Mouse (Mus musculus) ovary, postnatal 14 days (tissue): ENCODE results near the gene Sertad1.

Experiments
- DNase-seq: peaks from one replicate; pipeline ENCODE4 v3.0.0; 2022; ENCODE audit warnings: low spot score

The Sertad1 gene

DNA sequence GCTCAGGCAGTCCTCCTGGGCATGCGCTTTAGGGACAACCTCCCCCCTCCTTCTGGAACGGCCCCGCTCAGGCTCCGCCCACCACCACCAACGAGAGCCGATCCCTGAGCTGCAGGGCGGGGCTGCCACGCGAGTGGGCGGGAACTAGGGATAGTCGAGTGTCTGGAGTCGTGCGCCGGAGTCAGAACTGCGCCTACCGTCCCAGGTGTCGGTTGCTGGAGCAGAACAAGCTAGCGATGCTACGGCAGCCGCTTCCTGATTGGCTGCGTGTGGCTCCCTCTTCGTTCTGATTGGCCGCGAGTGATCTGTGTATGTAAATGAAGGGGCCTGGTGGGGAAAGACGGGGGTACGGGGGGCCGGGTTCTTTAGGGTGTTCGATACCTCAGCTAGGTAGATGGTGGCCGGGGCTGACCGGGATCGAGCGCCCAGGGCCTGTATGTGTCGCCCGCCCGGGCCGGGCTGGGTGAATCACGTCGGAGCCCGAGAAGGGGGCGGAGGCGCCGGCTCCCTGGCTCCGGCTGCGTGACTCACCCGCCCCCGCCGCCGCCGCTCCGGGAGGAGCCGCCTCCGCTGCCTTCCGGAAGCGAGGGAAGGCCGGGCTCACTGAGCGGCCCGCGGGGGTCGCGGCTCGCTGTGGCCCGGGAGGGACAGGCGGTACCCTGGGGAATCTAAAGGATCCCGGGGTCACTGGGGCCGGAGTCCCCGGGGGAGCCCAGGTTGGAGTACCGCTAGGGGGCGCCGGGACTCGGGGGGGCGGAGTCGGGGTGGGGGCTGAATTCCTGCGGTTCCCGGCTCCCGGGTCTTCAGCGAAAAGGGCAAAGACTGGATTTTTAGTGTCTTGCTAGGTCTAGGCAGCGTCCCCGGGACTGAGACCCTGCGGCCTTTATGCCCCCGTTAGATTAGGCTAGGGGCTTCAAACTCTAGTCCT lies at the start of gene Sertad1:
Gene Sertad1 (plus strand): TSS at position 141 of the 928 bp plus-strand sequence.
- DNase-seq = peak; percentile 99

- no peak for DNase-seq
These were observed 49.2 kb upstream of the Sertad1 start for GRCm38 (mm10) chr7:27437544-27437943.

GRCm38 (mm10) chr7:27440014-27440413 lies 46.7 kb upstream of the Sertad1 start:
- no peak for DNase-seq

DNA sequence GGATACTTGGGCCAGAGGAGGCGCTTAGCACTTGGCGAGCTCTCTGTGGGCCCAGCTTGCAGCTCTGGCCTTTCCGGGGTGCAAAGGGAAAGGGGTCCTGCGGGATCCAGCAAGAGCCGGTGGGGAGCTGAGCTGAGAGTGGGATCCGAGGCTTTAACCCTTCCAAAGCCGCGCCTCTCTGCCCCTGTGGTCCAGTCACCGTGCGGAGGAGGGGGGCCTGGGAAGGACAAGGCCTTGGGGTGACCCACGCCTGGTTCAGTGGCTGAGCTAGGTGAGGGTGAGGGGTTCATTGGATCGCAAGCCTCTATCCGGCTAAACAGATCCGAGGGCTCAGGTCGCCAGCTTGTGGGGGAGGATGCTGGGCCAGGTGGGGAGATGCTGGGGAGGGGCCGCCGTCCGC lies 40.7 kb upstream of the Sertad1 start:
- DNase-seq = no peak

DNA sequence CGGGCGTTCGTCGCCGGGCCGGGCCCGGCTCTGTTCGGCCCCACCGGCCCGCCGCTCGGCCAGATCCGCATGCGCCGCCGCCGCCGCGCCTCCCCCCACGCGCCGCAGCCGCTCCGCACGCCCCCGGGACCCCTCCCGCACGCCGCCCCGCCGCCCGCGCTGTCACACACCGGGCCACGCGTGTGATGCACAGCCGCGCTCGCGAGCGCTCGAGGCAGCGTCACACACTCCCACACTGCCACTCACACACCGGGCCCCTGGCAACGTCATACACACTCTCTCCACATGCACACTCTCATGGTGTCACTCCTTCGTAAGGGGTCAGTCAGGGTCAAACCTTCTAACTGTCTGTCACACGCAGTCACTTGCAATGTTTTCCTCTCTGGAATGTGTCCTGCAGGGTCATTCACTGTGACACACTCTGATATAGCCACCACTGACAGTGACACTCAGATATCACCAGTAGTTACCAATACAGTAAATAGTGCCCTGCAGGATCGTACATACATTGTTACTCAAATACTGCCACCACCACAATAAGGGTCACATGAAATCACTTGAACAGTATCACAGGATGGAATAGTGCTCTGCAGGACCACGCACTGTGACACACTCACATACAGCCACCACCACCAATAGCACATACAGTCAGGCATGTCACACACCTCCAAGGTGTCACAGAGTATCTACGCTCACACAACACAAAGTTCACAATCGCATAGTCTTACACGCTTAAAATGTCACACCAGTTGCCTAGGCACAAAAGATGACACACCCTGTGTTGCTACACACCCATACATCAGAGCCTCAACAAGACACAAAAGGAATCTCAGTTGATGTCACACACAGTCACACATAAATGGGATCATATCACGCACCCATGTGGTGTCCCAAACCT lies 39.9 kb upstream of the Sertad1 start:
- no peak for DNase-seq

DNA sequence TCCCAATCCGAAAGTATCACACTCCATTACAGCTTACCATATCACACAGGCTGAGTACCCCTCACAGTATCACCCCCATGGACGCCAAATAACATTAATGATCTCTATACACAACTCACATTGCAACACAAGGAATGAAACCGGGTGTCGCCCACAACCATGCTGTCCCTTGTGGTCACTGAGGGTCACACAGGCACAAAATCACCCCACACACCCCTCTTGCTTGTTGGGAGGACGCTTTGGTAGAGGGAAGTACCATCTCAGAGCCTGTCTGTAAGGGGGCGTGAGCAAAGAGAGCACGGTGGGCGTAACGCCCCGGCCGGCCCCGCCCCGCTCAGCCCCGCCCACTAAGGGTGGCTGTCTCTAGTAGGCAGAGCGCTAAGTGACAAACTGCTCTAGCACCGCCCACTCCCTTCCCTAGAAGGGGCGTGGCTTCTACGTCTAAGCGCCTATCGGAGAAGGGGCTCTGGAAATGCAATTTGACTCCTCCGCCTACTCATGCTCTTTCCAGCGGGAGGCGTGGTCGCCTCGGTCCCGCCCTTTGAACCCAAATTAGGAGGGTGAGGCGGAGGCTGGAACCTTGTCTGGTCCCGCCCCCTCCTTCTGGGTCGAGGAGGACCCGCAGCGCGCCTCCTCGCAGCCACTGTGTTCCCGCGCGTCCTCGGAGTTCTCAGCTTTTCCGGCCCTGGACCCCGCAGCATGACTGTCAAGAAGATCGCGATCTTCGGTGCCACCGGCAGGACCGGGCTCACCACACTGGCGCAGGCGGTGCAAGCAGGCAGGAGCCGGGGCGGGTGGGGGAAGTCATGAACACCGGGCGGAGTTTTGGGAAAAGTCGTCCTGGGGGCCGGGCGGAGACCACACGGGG lies 39.1 kb upstream of the Sertad1 start, which contains the start of the genes Sptbn4 and Blvrb:
Gene Sptbn4 (minus strand): TSS at position 268 of the 868 bp plus-strand sequence.
Gene Blvrb (plus strand): TSS at position 560 of the 868 bp plus-strand sequence.
- peak; percentile 96 for DNase-seq

- DNase-seq = no peak
These were observed 38.1 kb upstream of the Sertad1 start for GRCm38 (mm10) chr7:27448421-27449206.

DNA sequence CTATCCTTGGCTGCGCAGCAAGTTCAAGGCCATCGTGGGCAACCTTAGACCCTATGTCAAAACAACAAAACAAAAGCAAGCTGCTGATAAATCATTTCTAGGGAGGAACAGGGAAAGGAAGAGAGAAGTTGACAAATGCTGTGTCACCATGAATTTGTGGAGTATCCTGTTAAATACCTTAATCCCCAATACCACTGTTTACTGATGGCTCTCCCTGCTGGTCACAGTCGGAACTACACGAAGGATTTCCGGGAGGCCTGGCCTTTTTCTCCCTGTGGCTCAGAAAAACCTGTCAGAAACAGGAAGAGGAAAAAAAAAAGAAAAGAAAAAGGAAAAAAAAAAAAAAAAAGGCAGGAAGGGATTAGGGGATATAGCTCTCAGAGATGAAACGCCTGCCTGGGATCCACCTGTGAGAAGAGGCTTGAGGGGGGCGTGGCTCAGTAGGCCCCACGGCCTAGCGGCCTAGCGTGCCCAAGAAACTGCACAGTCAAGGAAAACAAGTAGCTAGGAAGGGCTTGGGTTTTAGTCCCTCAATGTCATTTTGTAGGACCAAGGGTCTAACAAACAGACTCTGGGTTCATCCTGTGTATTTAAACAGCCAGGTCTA lies 37.4 kb upstream of the Sertad1 start:
- DNase-seq = peak; percentile 69

DNA sequence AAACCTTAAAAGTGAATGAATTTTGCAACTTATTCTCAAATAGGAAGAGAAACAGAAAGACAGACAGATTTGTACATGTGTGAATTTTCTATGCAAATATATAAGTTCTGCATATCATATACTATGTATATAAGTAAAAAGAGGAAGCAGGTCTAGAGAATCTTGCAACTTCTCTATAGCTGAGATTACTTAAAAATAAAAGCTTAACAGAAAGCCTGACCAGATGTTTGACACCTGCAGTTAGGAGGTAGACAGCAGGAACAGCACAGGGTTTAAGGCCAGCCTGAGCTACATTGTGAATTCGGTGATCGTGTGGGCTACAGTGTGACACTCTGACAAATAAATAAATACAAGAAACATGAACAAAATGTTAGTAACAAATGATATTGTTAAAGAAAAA lies 35.4 kb upstream of the Sertad1 start:
- no peak for DNase-seq

GRCm38 (mm10) chr7:27452206-27452770 lies 34.4 kb upstream of the Sertad1 start:
- DNase-seq = no peak

DNA sequence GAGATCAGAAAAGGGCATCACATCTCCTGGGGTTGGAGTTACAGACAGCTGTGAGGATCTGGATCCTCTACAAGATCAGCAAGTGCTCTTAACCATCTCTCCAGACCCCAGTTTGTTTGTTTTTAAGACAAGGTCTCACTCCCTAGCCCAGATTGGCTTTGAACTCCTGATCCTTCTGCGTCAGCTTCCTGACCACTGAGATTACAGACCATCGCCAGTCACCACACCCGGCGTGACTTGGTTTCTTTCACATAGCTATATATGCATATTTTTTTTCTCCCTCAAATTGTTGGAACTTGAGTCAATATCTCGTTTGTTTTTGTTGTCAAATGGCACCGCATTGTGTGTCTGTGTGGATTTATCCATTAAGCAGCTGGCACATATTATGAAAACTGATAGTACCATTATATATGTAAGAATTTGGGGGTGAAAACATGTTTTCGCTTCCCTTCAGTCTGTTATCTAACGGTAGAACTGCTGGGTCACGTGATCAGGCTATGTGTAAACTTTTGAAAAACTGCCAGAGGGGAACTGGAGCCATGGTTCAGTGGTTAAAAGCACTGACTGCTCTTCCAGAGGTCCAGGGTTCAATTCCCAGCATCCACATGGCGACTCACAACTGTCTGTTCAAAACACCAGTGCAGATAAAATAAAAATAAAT lies 32.1 kb upstream of the Sertad1 start:
- no peak for DNase-seq

GRCm38 (mm10) chr7:27455273-27455672 lies 31.4 kb upstream of the Sertad1 start:
- DNase-seq = no peak

DNA sequence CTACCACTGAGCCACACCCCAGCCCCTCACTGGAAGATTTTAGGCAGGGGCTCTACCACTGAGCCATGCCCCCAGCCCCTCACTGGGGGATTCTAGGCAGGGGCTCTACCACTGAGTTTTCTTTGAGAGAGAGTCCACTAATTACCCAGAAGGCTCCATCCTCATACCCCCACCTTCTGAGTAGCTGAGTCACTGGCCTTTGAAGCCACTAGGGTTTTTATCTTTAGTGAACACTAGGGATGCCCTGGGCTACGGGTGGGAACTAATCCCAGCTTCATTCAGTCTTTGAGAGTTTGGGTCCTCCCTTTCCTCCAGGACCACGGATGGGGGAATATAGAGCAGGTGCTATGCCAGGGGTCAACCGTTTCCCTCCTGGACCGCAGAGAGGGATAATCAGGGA lies 28.1 kb upstream of the Sertad1 start:
- no peak for DNase-seq

- DNase-seq = no peak
These were observed 27.1 kb upstream of the Sertad1 start for GRCm38 (mm10) chr7:27459640-27460039.

DNA sequence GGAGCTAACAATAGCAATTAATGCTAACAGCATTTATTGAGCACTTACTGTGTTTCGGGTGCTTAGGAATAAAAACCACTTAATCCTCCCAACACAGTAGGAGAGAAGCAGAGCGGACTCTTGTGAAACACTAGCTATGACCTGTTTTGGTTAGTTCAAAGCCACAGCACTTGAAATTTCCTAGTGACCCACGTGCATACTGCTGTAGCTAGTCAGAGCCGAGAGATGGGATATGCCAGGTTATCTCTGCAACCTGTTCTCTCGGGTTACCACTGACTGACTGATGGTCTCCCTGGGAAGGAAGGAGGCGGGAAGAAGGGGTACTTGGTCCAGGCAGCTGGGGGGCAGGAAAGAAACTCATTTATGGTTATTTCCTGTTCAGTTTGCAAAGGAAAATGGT lies 26.2 kb upstream of the Sertad1 start:
- DNase-seq = no peak

DNA sequence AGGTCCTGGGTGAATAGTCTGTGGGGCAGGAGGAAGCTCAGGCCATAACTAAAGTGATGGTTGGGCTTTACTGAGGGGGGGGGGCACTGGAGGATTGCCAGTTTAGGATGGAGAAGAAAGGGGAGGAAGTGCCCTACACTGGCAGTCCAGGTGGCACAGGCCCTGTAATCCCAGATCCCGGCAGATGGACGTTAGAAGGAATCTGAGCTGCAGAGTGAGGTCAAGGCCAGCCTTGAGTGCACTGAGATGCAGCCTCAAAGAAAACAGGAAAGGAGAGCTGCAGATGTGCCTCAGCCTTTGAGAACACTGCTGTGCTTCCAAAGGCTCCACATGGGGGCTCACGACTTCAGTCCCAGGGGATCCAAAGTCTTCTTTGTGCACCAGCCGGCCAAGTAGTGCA lies 19.1 kb upstream of the Sertad1 start:
- DNase-seq = no peak

GRCm38 (mm10) chr7:27471390-27472120 lies 15.2 kb upstream of the Sertad1 start:
- DNase-seq = no peak

- no peak for DNase-seq
These were observed 14.1 kb upstream of the Sertad1 start for GRCm38 (mm10) chr7:27472596-27472995.
